Mouse (Mus musculus) cerebellum, adult 2 months (tissue): Measurements from ENCODE around the gene Cant1. TPM values are rescaled to one million over a fixed set of nuclear protein-coding genes. Genes with fewer than 3 reads are reported as not detected.

Experiments
- DNase-seq, 2 experiments: peaks; one replicate each; pipeline ENCODE4 v3.0.0; 2021
- H3K27ac ChIP-seq: fragments of 200-500 bp; 2 replicates; pipeline ENCODE4 v1.5.1; 2012; ENCODE audit warnings: low read length, control low read depth, inconsistent platforms; ENCODE audit not compliant: insufficient read depth
- H3K27me3 ChIP-seq: fragments of 200-500 bp; 2 replicates; pipeline ENCODE4 v1.6.1; 2012; ENCODE audit warnings: inconsistent platforms, mild to moderate bottlenecking, low read length, moderate library complexity; ENCODE audit not compliant: control insufficient read depth, insufficient read depth
- H3K4me1 ChIP-seq: fragments of 200-500 bp; 2 replicates; pipeline ENCODE4 v1.6.1; 2011; ENCODE audit warnings: low read length; ENCODE audit not compliant: control insufficient read depth, insufficient read depth
- H3K4me3 ChIP-seq: fragments of 200-500 bp; replicated peaks from 2 replicates; pipeline ENCODE3; 2011; ENCODE audit warnings: mild to moderate bottlenecking, low read depth, low read length, control low read depth; ENCODE audit not compliant: insufficient read depth
- CTCF ChIP-seq: fragments of 200-500 bp; IDR thresholded peaks from 2 replicates; pipeline ENCODE4 v1.5.1; 2011; ENCODE audit warnings: low read depth, mild to moderate bottlenecking, control low read depth, low read length, moderate library complexity, borderline replicate concordance; ENCODE audit not compliant: insufficient read depth
- POLR2A ChIP-seq: fragments of 200-500 bp; IDR thresholded peaks from 2 replicates; pipeline ENCODE4 v1.6.1; 2011; ENCODE audit warnings: low read length, control low read depth, borderline replicate concordance; ENCODE audit not compliant: insufficient read depth
- WGBS: fragments of 180-500 bp; shearing (Covaris S2); methylation state at CpG from one replicate; pipeline ENCODE4 v1.1.7; 2018; 5-methylcytosine and 5-hydroxymethylcytosine counted together
- polyA plus RNA-seq: library from polyadenylated mRNA; depleted of rRNA; stranded (reverse); fragments of >200 nt; gene quantifications from 2 replicates; pipeline ENCODE4 v1.2.3, GENCODE M21; 2012

Gene Cant1
- polyA plus RNA-seq, 1 experiment: 41.8 TPM

GRCm38 (mm10) chr11:118375006-118375405, 43.9 kb downstream of the Cant1 start:
- no peak overlapping the region for H3K4me3 ChIP-seq
- H3K4me1 ChIP-seq: no peaks in the 10 kb centered on the region
- H3K27me3 ChIP-seq: no peaks in the 10 kb centered on the region
- H3K27ac ChIP-seq: no peak overlapping the region
- TF ChIP-seq CTCF: no peak; the same call in 1 of the 2 replicates
- TF ChIP-seq POLR2A: no peak
- DNase-seq: no peak

- Histone ChIP-seq H3K27ac (no peak overlapping the region), H3K4me1 (no peaks in the 10 kb centered on the region), H3K4me3 (no peak overlapping the region), H3K27me3 (no peaks in the 10 kb centered on the region)
- DNase-seq: no peak
- TF ChIP-seq POLR2A (no peak), CTCF (no peak)
- WGBS: 71% methylated on average over 5 of the region's 5 CpGs
These were observed 44.4 kb downstream of the Cant1 start for GRCm38 (mm10) chr11:118374506-118374905.

- TF ChIP-seq POLR2A: no peak
- no peak for TF ChIP-seq CTCF
- 70% methylated on average over 7 of the region's 7 CpGs for WGBS
- no peaks in the 10 kb centered on the region for H3K4me1 ChIP-seq
- no peak for DNase-seq
- no peaks in the 10 kb centered on the region for H3K27me3 ChIP-seq
- no peak overlapping the region for H3K4me3 ChIP-seq
- H3K27ac ChIP-seq: no peak overlapping the region
These were observed 46.2 kb downstream of the Cant1 start for GRCm38 (mm10) chr11:118372641-118373040.

- TF ChIP-seq CTCF (no peak), POLR2A (no peak)
- Histone ChIP-seq H3K4me3 (no peak overlapping the region), H3K27ac (no peak overlapping the region), H3K4me1 (no peaks in the 10 kb centered on the region), H3K27me3 (no peaks in the 10 kb centered on the region)
- no peak for DNase-seq
- 73% methylated on average over 7 of the region's 7 CpGs for WGBS
These were observed 47.0 kb downstream of the Cant1 start for GRCm38 (mm10) chr11:118371876-118372275.

- H3K4me3 ChIP-seq: no peak overlapping the region
- WGBS: 71% methylated on average over 8 of the region's 8 CpGs
- no peak overlapping the region for H3K27ac ChIP-seq
- TF ChIP-seq POLR2A: no peak
- no peak for TF ChIP-seq CTCF
- H3K27me3 ChIP-seq: no peaks in the 10 kb centered on the region
- H3K4me1 ChIP-seq: no peaks in the 10 kb centered on the region
- no peak for DNase-seq
These were observed 49.2 kb downstream of the Cant1 start for GRCm38 (mm10) chr11:118369657-118370056.

GRCm38 (mm10) chr11:118369251-118369650, 49.6 kb downstream of the Cant1 start:
- 85% methylated on average over 5 of the region's 5 CpGs for WGBS
- Histone ChIP-seq H3K4me1 (no peaks in the 10 kb centered on the region), H3K27ac (no peak overlapping the region), H3K4me3 (no peak overlapping the region), H3K27me3 (no peaks in the 10 kb centered on the region)
- TF ChIP-seq POLR2A (no peak), CTCF (no peak)
- DNase-seq: no peak

- H3K27me3 ChIP-seq: no peaks in the 10 kb centered on the region
- H3K4me3 ChIP-seq: no peak overlapping the region
- peaks cover 6% of the 10 kb centered on the region for H3K4me1 ChIP-seq
- no peak for TF ChIP-seq CTCF
- no peak for TF ChIP-seq POLR2A
- WGBS: 67% methylated on average over 3 of the region's 3 CpGs
- H3K27ac ChIP-seq: no peak overlapping the region
- no peak for DNase-seq
These were observed 50.6 kb downstream of the Cant1 start for GRCm38 (mm10) chr11:118368330-118368729.

- WGBS: 92% methylated on average over 8 of the region's 8 CpGs
- Histone ChIP-seq H3K27me3 (no peaks in the 10 kb centered on the region), H3K4me1 (peaks cover 11% of the 10 kb centered on the region), H3K4me3 (no peak overlapping the region), H3K27ac (no peak overlapping the region)
- no peak for DNase-seq
- TF ChIP-seq CTCF (no peak), POLR2A (no peak)
These were observed 52.3 kb downstream of the Cant1 start for GRCm38 (mm10) chr11:118366559-118366958.
